ENCODE assay signal across 18 mouse cellular contexts in the genomic region with DNA sequence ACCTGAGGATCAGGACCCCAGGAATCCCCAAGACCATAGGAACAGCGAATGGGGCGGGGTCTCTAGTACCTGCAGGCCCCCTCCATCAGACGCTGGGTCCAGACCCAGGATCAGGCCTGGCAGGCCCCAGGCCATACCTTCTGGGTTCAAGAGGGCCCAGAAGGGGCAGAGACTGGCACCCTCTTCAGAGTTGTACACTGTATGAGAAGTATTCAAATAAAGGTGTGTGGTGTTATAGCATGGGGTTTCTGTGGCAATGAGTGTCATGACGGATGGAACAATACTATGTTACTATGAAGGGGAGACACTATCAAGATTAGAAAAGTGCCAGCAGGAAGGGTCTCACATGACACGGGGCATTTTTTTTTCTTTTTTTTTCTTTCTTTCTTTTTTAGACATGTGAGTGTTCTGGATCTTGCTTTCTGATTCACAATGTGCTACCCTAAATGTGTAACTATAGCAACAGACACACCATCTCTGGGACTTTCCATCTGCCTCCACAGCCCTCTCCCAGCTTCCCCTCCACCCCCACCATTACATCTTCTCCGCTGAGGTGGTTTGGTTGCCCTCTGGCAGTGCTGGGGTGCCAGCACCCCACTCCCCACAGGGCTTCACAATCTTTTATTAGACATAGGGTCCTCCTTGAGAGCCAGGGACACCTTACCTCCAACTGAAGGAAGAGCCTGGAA. TPM values are rescaled to one million over a fixed set of nuclear protein-coding genes. Genes with fewer than 3 reads are reported as not detected.
DNase-seq lines count a peak whose midpoint lies in the region; ATAC-seq and TF ChIP-seq lines count a peak whose summit lies in the region.
"Had no signal": no experiment of that assay in that cellular context is flagged by ENCODE, and none has a peak within 500 bp of the region (broad histone marks: within the 10 kb centered on the region; RNA-seq: fewer than 3 reads in every experiment).

No protein-coding gene starts in this region.

- no peak overlapping the region for H3K9ac ChIP-seq in forebrain, postnatal 0 days
- H3K9ac ChIP-seq: embryonic facial prominence, embryonic 13.5 days; hindbrain, embryonic 15.5 days; limb, embryonic 15.5 days; midbrain, embryonic 15.5 days; neural tube, embryonic 15.5 days had no signal

- no peaks in the 10 kb centered on the region for H3K27me3 ChIP-seq in forebrain, postnatal 0 days (ENCODE audit: insufficient read depth, low read length)
- no peaks in the 10 kb centered on the region; the same call in 1 of the 2 replicates for H3K27me3 ChIP-seq in forebrain, embryonic 10.5 days (ENCODE audit: poor library complexity, severe bottlenecking)
- H3K27me3 ChIP-seq: embryonic facial prominence, embryonic 13.5 days; hindbrain, embryonic 15.5 days; limb, embryonic 15.5 days; midbrain, embryonic 15.5 days; neural tube, embryonic 15.5 days had no signal

- H3K4me3 ChIP-seq in forebrain, postnatal 0 days (ENCODE audit: low read depth, low read length) = no peak overlapping the region
- no peak overlapping the region for H3K4me3 ChIP-seq in forebrain, embryonic 10.5 days
- H3K4me3 ChIP-seq in left cerebral cortex, adult 2 months = no peak overlapping the region
- no peak overlapping the region for H3K4me3 ChIP-seq in cortical plate, adult 2 months (ENCODE audit: insufficient read depth, low read length)
- H3K4me3 ChIP-seq: embryonic facial prominence, embryonic 13.5 days; hindbrain, embryonic 15.5 days; limb, embryonic 15.5 days; midbrain, embryonic 15.5 days; neural tube, embryonic 15.5 days had no signal

- no peak for DNase-seq in forebrain, postnatal 0 days
- no peak for DNase-seq in forebrain, embryonic 10.5 days (ENCODE audit: extremely low spot score, low spot score)
- no peak for DNase-seq in left cerebral cortex, adult 2 months (ENCODE audit: extremely low spot score in 1 of 2, low spot score in 2 of 2)
- no peak for DNase-seq in left cerebral cortex, adult 18-20 months (ENCODE audit: low spot score in 2 of 2)
- peak; percentile 37 for DNase-seq in CD4-positive, CD25-positive, alpha-beta regulatory T cell, adult 2 months (ENCODE audit: low read depth, low spot score)
- DNase-seq in adrenal gland, postnatal 4 days (ENCODE audit: low spot score in 2 of 2) = no peak
- DNase-seq in spleen, postnatal 10 days (ENCODE audit: low spot score in 2 of 2) = no peak

- intact Hi-C loops in left cerebral cortex, adult 2 months (cut with DNase I) = loop anchor here (1.0 kb wide), 1 partner anchor 39 kb away; no protein-coding TSS in a partner anchor

- ATAC-seq in forebrain, postnatal 0 days = peak; percentile 73
- ATAC-seq: midbrain, embryonic 15.5 days had no signal

- H3K27ac ChIP-seq in forebrain, postnatal 0 days (ENCODE audit: low read depth, low read length) = peak overlapping the region; percentile 59; the same call in 1 of the 2 replicates
- no peak overlapping the region for H3K27ac ChIP-seq in forebrain, embryonic 10.5 days
- H3K27ac ChIP-seq in left cerebral cortex, adult 2 months = peak overlapping the region; percentile 80
- H3K27ac ChIP-seq in cortical plate, adult 2 months (ENCODE audit: insufficient read depth, low read length) = peak overlapping the region; percentile 30
- H3K27ac ChIP-seq: embryonic facial prominence, embryonic 13.5 days; hindbrain, embryonic 15.5 days; kidney, postnatal 0 days; limb, embryonic 15.5 days; midbrain, embryonic 15.5 days; neural tube, embryonic 15.5 days had no signal

- H3K36me3 ChIP-seq in forebrain, postnatal 0 days (ENCODE audit: insufficient read depth) = no peaks in the 10 kb centered on the region; the same call in 1 of the 2 replicates
- H3K36me3 ChIP-seq in forebrain, embryonic 10.5 days (replicated peaks) = no peaks in the 10 kb centered on the region
- H3K36me3 ChIP-seq: embryonic facial prominence, embryonic 13.5 days; limb, embryonic 15.5 days; midbrain, embryonic 15.5 days; neural tube, embryonic 15.5 days had no signal

- WGBS in forebrain, postnatal 0 days = 73% methylated on average over 6 of the region's 6 CpGs
- 90% methylated on average over 6 of the region's 6 CpGs for WGBS in forebrain, embryonic 10.5 days

- peaks cover 18% of the 10 kb centered on the region for H3K4me1 ChIP-seq in forebrain, postnatal 0 days (ENCODE audit: insufficient read depth)
- peaks cover 12% of the 10 kb centered on the region for H3K4me1 ChIP-seq in forebrain, embryonic 10.5 days
- H3K4me1 ChIP-seq in cortical plate, adult 2 months (ENCODE audit: control insufficient read depth, insufficient read depth, low read length) = peaks cover 21% of the 10 kb centered on the region

- TF ChIP-seq CTCF in forebrain, postnatal 0 days (IDR thresholded peaks at IDR 0.05; ENCODE audit: low read depth) = no peak
- no peak for TF ChIP-seq CTCF in left cerebral cortex, adult 2 months (IDR thresholded peaks at IDR 0.05)
- no peak for TF ChIP-seq CTCF in cortical plate, adult 2 months (IDR thresholded peaks at IDR 0.05; ENCODE audit: extremely low read depth, insufficient read depth, low read length)

- H3K4me2 ChIP-seq in forebrain, postnatal 0 days (ENCODE audit: low read depth) = no peak overlapping the region
- H3K4me2 ChIP-seq: embryonic facial prominence, embryonic 13.5 days; hindbrain, embryonic 15.5 days; limb, embryonic 15.5 days; midbrain, embryonic 15.5 days; neural tube, embryonic 15.5 days had no signal

- H3K9me3 ChIP-seq in forebrain, postnatal 0 days (ENCODE audit: low read length) = no peaks in the 10 kb centered on the region
- H3K9me3 ChIP-seq in forebrain, embryonic 10.5 days = no peaks in the 10 kb centered on the region
- H3K9me3 ChIP-seq: embryonic facial prominence, embryonic 13.5 days; hindbrain, embryonic 15.5 days; limb, embryonic 15.5 days; midbrain, embryonic 15.5 days; neural tube, embryonic 15.5 days had no signal

- no peak for TF ChIP-seq POLR2A in cortical plate, adult 2 months (IDR thresholded peaks at IDR 0.05; ENCODE audit: extremely low read depth, insufficient read depth, low read length)

RNA-seq across cellular contexts. Expression of a gene that starts 7.9 kb away (rescaled TPM):
- 0.10 and 0.23 TPM in 2 replicates for total RNA-seq in forebrain, postnatal 0 days (2014; rRNA removed)
- 0.12 TPM in 1 of 2 replicates, not detected in the other for polyA plus RNA-seq in forebrain, postnatal 0 days (2015; fragmentation: Nextera tagmentation; extraction: Ambion mirVana)
- 0.46 and 0.65 TPM in 2 replicates for polyA plus RNA-seq in forebrain, embryonic 10.5 days (2016; fragmentation: Nextera tagmentation; extraction: Ambion mirVana)
- total RNA-seq in left cerebral cortex, adult 2 months (2021) = under 1 TPM in 1 of 2 experiments, not detected in 1; 0.25 TPM
- total RNA-seq in left cerebral cortex, adult 18-20 months (2021) = under 1 TPM in 1 of 2 experiments, not detected in 1; 0.19 TPM
- 0.17 and 0.23 TPM in 2 replicates for polyA plus RNA-seq in cortical plate, adult 2 months (2012; rRNA removed)
- under 1 TPM; 0.34 to 0.84 TPM for total RNA-seq in adrenal gland, postnatal 4 days (2021)
- total RNA-seq: heart, adult 18-20 months; heart, postnatal 4 days; megakaryocyte-erythroid progenitor cell, adult 5-6 weeks had no signal
- polyA plus RNA-seq: stomach, embryonic 14.5 days had no signal

RNA-seq across cellular contexts. Expression of a gene that starts 19.2 kb away (rescaled TPM):
- 0.38 and 1.3 TPM in 2 replicates for total RNA-seq in forebrain, postnatal 0 days (2014; rRNA removed)
- 3.3 and 4.1 TPM in 2 replicates for polyA plus RNA-seq in forebrain, postnatal 0 days (2015; fragmentation: Nextera tagmentation; extraction: Ambion mirVana)
- polyA plus RNA-seq in forebrain, embryonic 10.5 days (2016; fragmentation: Nextera tagmentation; extraction: Ambion mirVana) = not detected in 2 replicates
- total RNA-seq in left cerebral cortex, adult 2 months (2021) = 10 to 100 TPM; 14.0 TPM
- 10 to 100 TPM; 16.5 to 18.4 TPM for total RNA-seq in left cerebral cortex, adult 18-20 months (2021)
- polyA plus RNA-seq in cortical plate, adult 2 months (2012; rRNA removed) = 18.0 and 18.1 TPM in 2 replicates
- total RNA-seq in adrenal gland, postnatal 4 days (2021) = 1 to 10 TPM in 1 of 2 experiments, under 1 TPM in 1; 0.81 to 3.4 TPM

RNA-seq across cellular contexts. Expression of a gene that starts 34.1 kb away (rescaled TPM):
- 38.4 and 41.5 TPM in 2 replicates for total RNA-seq in forebrain, postnatal 0 days (2014; rRNA removed)
- polyA plus RNA-seq in forebrain, postnatal 0 days (2015; fragmentation: Nextera tagmentation; extraction: Ambion mirVana) = 29.3 and 37.5 TPM in 2 replicates
- polyA plus RNA-seq in forebrain, embryonic 10.5 days (2016; fragmentation: Nextera tagmentation; extraction: Ambion mirVana) = 0.14 and 0.36 TPM in 2 replicates
- total RNA-seq in left cerebral cortex, adult 2 months (2021) = 100 to 1,000 TPM; 180 to 188 TPM
- total RNA-seq in left cerebral cortex, adult 18-20 months (2021) = 100 to 1,000 TPM; 167 to 172 TPM
- polyA plus RNA-seq in cortical plate, adult 2 months (2012; rRNA removed) = 154 and 161 TPM in 2 replicates
- total RNA-seq in adrenal gland, postnatal 4 days (2021) = 100 to 1,000 TPM in 1 of 2 experiments, 10 to 100 TPM in 1; 88.6 to 106 TPM
- total RNA-seq: megakaryocyte-erythroid progenitor cell, adult 5-6 weeks had no signal
